Mouse (Mus musculus): ENCODE measurements around the gene Col17a1.

GRCm38 (mm10) chr19:47674419-47674818 lies 17.5 kb downstream of the Col17a1 start:
- TF ChIP-seq CTCF (IDR thresholded peaks at IDR 0.05; ENCODE audit: low read depth) (peak; percentile 89), EP300 (IDR thresholded peaks at IDR 0.05; ENCODE audit: low read depth) (no peak)

All from liver, embryonic 14.5 days (tissue).